Mouse (Mus musculus): ENCODE data around the gene Ctsh.

- TF ChIP-seq CTCF (IDR thresholded peaks at IDR 0.05; ENCODE audit: control insufficient read depth, insufficient read depth, insufficient read length) (no peak), USF1 (IDR thresholded peaks at IDR 0.05; ENCODE audit: low read depth) (no peak), CEBPB (IDR thresholded peaks at IDR 0.05; ENCODE audit: low read depth) (no peak), MAX (IDR thresholded peaks at IDR 0.05) (no peak), MYOD1 (IDR thresholded peaks at IDR 0.05; ENCODE audit: control insufficient read depth, insufficient read length, low read depth) (no peak), MYOG (IDR thresholded peaks at IDR 0.05; ENCODE audit: control insufficient read depth, extremely low read depth, insufficient read length) (no peak), FOSL1 (IDR thresholded peaks at IDR 0.05; ENCODE audit: insufficient read depth, low read length, poor library complexity, severe bottlenecking) (no peak)
Measured at GRCm38 (mm10) chr9:90047937-90048627, 5.9 kb upstream of the Ctsh start.
